Mouse (Mus musculus) kidney, adult 2 months (tissue): ENCODE measurements around the gene Il11ra2. TPM values are rescaled to one million over a fixed set of nuclear protein-coding genes. Genes with fewer than 3 reads are reported as not detected.

Source experiments
- polyA plus RNA-seq: library from polyadenylated mRNA; depleted of rRNA; stranded (reverse); fragments of >200 nt; gene quantifications from 2 replicates; pipeline ENCODE4 v1.2.3, GENCODE M21; 2012; rRNA removed

The Il11ra2 gene
- polyA plus RNA-seq, 1 experiment, result 0.19 TPM

Other genes with a start within 250 kb of the Il11ra2 start
- not detected in 2 replicates for gene Gm21586, start 222.5 kb downstream of the Il11ra2 start, polyA plus RNA-seq
- 0.08 and 0.10 TPM in 2 replicates for gene Gm2163, start 195.1 kb downstream of the Il11ra2 start, polyA plus RNA-seq
- 0.03 TPM in 1 of 2 replicates, not detected in the other for gene Fam205a2, start 133.7 kb downstream of the Il11ra2 start, polyA plus RNA-seq
- gene Gm10591, start 49.7 kb downstream of the Il11ra2 start, polyA plus RNA-seq, result 2.0 TPM in 1 of 2 replicates, not detected in the other
- gene Gm2564, start 32.2 kb downstream of the Il11ra2 start, polyA plus RNA-seq, result 6.3 and 10.6 TPM in 2 replicates
- gene Ccl27b, start 6.6 kb downstream of the Il11ra2 start, polyA plus RNA-seq, result not detected in 2 replicates
- gene 4930578G10Rik, start 73.7 kb upstream of the Il11ra2 start, polyA plus RNA-seq, result 0.14 and 0.35 TPM in 2 replicates
- 20.4 and 41.3 TPM in 2 replicates for gene Ccl19, start 94.7 kb upstream of the Il11ra2 start, polyA plus RNA-seq
- gene Ccl21a, start 112.1 kb upstream of the Il11ra2 start, polyA plus RNA-seq, result 19.8 and 66.9 TPM in 2 replicates
- 0.05 TPM in 1 of 2 replicates, not detected in the other for gene Fam205a1, start 192.0 kb upstream of the Il11ra2 start, polyA plus RNA-seq
- not detected in 2 replicates for gene Gm12394, start 194.9 kb upstream of the Il11ra2 start, polyA plus RNA-seq
- gene Fam205c, start 212.3 kb upstream of the Il11ra2 start, polyA plus RNA-seq, result not detected in 2 replicates